Mouse (Mus musculus) neural tube, embryonic 14.5 days (tissue): ENCODE data around the gene Gimd1. TPM values are rescaled to one million over a fixed set of nuclear protein-coding genes. Genes with fewer than 3 reads are reported as not detected.

ENCODE experiments used
- ATAC-seq: fragments of 200-750 bp; cut with Nextera tagmentation; 2 replicates; pipeline ENCODE4 v1.8.0; 2017; ENCODE audit warnings: low read depth, mild to moderate bottlenecking, moderate TSS enrichment, moderate library complexity
- H3K27ac ChIP-seq: fragments of 300-500 bp; sonication (generic); 2 replicates; pipeline ENCODE4 v1.5.1; 2014; ENCODE audit warnings: low read depth, mild to moderate bottlenecking, control low read depth, low read length, moderate library complexity, mixed read lengths
- H3K27me3 ChIP-seq: fragments of 300-500 bp; sonication (generic); 2 replicates; pipeline ENCODE4 v1.6.1; 2014; ENCODE audit warnings: low read length; ENCODE audit not compliant: control insufficient read depth, insufficient read depth
- H3K36me3 ChIP-seq: fragments of 300-500 bp; sonication (generic); 2 replicates; pipeline ENCODE4 v1.6.1; 2014; ENCODE audit warnings: low read length, mixed read lengths; ENCODE audit not compliant: control insufficient read depth, insufficient read depth
- H3K4me1 ChIP-seq: fragments of 300-500 bp; sonication (generic); 2 replicates; pipeline ENCODE4 v1.6.1; 2014; ENCODE audit warnings: low read length; ENCODE audit not compliant: control insufficient read depth, insufficient read depth
- H3K4me2 ChIP-seq: fragments of 300-500 bp; sonication (generic); 2 replicates; pipeline ENCODE4 v1.6.1; 2014; ENCODE audit warnings: mild to moderate bottlenecking, low read depth, low read length, control low read depth
- H3K4me3 ChIP-seq: fragments of 300-500 bp; sonication (generic); 2 replicates; pipeline ENCODE4 v1.5.1; 2014; ENCODE audit warnings: low read depth, low read length, control low read depth, mixed read lengths
- H3K9ac ChIP-seq: fragments of 300-500 bp; sonication (generic); replicated peaks from 2 replicates; pipeline ENCODE4 v1.6.1; 2014; ENCODE audit warnings: low read depth, mild to moderate bottlenecking, control low read depth, low read length, mixed read lengths
- H3K9me3 ChIP-seq: fragments of 300-500 bp; sonication (generic); 2 replicates; pipeline ENCODE4 v1.6.1; 2016; ENCODE audit warnings: low read length; ENCODE audit not compliant: control insufficient read depth
- WGBS: fragments of 180-500 bp; shearing (Covaris S2); extraction: QIAGEN DNeasy Blood & Tissue Kit; methylation state at CpG from one replicate; pipeline ENCODE4 v1.1.7; 2014; 5-methylcytosine and 5-hydroxymethylcytosine counted together
- polyA plus RNA-seq: library from polyadenylated mRNA; unstranded; fragments of >200 nt; fragmentation: Nextera tagmentation; extraction: Ambion mirVana; gene quantifications from 2 replicates; pipeline ENCODE4 v1.2.1, GENCODE M21; 2014

Gene Gimd1
- polyA plus RNA-seq, 1 experiment from 2014 or later, result not detected

- no peaks in the 10 kb centered on the region for H3K27me3 ChIP-seq
- no peak overlapping the region for H3K4me2 ChIP-seq
- no peak overlapping the region for H3K4me3 ChIP-seq
- no peak for ATAC-seq
- no peak overlapping the region for H3K27ac ChIP-seq
- no peaks in the 10 kb centered on the region for H3K4me1 ChIP-seq
- H3K36me3 ChIP-seq, result no peaks in the 10 kb centered on the region
- H3K9ac ChIP-seq, result no peak overlapping the region
- 92% methylated on average over 3 of the region's 3 CpGs for WGBS
- no peaks in the 10 kb centered on the region for H3K9me3 ChIP-seq
These were observed 7.5 kb downstream of the Gimd1 start for GRCm38 (mm10) chr3:132637080-132637479.

- H3K27me3 ChIP-seq, result no peaks in the 10 kb centered on the region
- no peak overlapping the region for H3K4me2 ChIP-seq
- no peak for ATAC-seq
- no peak overlapping the region for H3K9ac ChIP-seq
- no peaks in the 10 kb centered on the region for H3K36me3 ChIP-seq
- no peak overlapping the region for H3K4me3 ChIP-seq
- H3K27ac ChIP-seq, result no peak overlapping the region
- H3K9me3 ChIP-seq, result no peaks in the 10 kb centered on the region
- 89% methylated on average over 4 of the region's 4 CpGs for WGBS
- no peaks in the 10 kb centered on the region for H3K4me1 ChIP-seq
These were observed 14.5 kb downstream of the Gimd1 start for GRCm38 (mm10) chr3:132644071-132644470.

DNA sequence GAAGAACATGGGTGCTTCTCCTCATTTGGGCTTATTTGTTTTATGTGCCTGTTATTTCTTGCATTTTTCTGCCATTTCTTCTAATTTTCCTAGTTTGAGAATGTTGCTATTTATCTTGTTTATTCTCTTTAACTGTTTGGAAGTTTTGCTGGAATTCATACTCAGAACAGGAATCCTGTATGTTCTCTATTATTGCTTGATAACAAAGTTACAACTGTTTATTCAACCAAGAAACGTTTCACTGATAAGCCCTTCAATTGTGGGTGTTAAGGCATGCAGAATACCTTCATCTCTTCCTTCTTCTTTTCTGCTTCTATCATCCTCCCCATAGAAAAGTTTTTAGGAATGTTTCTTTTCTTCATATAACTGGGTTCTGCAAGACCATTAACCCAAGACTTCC, 17.2 kb downstream of the Gimd1 start:
- H3K36me3 ChIP-seq, result no peaks in the 10 kb centered on the region
- no peaks in the 10 kb centered on the region for H3K9me3 ChIP-seq
- H3K4me1 ChIP-seq, result no peaks in the 10 kb centered on the region
- no peak for ATAC-seq
- WGBS, result 60% methylated on average over 1 of the region's 1 CpGs
- H3K27me3 ChIP-seq, result no peaks in the 10 kb centered on the region
- H3K4me3 ChIP-seq, result no peak overlapping the region
- no peak overlapping the region for H3K27ac ChIP-seq
- no peak overlapping the region for H3K4me2 ChIP-seq
- no peak overlapping the region for H3K9ac ChIP-seq

DNA sequence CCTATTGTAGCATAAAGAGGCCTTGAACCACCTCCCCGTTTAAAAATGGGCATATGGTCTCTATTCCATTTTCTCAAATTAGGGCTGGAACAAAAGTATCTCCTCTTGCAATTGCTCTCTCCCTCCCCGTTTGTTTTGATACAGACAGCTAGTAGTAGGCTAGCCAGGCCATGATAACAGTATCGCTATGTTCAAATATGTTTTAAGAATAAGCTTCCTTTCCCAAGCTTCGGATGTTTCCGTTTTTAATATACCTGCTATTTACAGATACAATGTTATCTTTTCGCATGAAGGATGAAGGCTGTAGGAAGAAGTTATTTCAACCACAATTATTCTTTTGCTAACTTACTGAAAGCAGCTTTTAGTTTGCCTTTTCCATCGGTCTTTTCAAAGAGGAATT, 19.7 kb downstream of the Gimd1 start:
- H3K4me2 ChIP-seq, result no peak overlapping the region
- ATAC-seq, result no peak
- no peak overlapping the region for H3K9ac ChIP-seq
- H3K4me1 ChIP-seq, result no peaks in the 10 kb centered on the region
- no peaks in the 10 kb centered on the region for H3K27me3 ChIP-seq
- no peak overlapping the region for H3K27ac ChIP-seq
- WGBS, result 88% methylated on average over 7 of the region's 7 CpGs
- H3K9me3 ChIP-seq, result no peaks in the 10 kb centered on the region
- no peaks in the 10 kb centered on the region for H3K36me3 ChIP-seq
- H3K4me3 ChIP-seq, result no peak overlapping the region

DNA sequence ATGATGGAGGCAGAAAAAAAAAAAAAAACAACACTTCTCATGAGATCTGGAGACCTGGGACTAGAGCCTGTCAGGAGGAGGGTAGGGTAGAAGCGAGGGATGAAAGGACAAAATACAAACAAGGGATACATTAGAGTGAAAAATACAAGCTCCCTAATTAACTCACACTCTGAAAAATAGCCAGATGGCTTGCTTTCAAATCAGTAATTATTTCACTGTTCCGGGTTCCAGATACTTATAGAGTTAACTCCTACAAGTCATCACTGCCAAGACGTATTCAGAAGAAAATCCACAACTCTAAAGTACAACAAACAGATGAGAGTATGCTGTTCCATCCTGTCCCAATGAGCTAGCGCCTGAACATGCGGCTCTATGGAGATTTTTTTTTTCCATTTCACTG, 20.6 kb downstream of the Gimd1 start:
- Histone ChIP-seq H3K36me3 (no peaks in the 10 kb centered on the region), H3K4me3 (no peak overlapping the region)
- 88% methylated on average over 5 of the region's 5 CpGs for WGBS

DNA sequence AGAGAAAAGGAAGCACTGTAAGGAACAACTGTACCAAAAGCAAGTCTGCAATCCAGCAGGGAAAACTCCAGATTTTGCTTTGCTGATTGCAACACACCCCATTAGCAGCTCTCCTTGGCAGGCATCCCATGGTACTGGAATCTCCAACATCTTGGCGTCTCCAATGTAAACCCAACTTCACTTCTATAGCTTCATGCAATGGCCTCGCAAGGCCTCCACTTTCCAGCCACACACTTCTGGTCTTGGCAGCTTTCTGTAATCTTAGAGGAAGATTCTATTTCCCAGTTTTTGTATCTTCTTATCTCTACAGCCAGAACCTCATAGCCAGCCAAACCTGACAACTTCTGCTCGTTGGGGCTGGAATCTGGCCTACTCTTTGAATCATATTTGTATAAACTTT, 22.2 kb downstream of the Gimd1 start:
- no peak overlapping the region for H3K4me2 ChIP-seq
- 86% methylated on average over 3 of the region's 3 CpGs for WGBS

More for the DNA sequence above, 20.6 kb downstream of the Gimd1 start:
- Histone ChIP-seq H3K27me3 (no peaks in the 10 kb centered on the region), H3K27ac (no peak overlapping the region), H3K4me1 (no peaks in the 10 kb centered on the region), H3K4me2 (no peak overlapping the region), H3K9me3 (no peaks in the 10 kb centered on the region), H3K9ac (no peak overlapping the region)
- ATAC-seq, result no peak

GRCm38 (mm10) chr3:132653959-132654358, 24.3 kb downstream of the Gimd1 start:
- no peak for ATAC-seq
- Histone ChIP-seq H3K4me2 (no peak overlapping the region), H3K36me3 (peaks cover 2% of the 10 kb centered on the region; the same call in 1 of the 2 replicates), H3K9ac (no peak overlapping the region), H3K27me3 (no peaks in the 10 kb centered on the region), H3K9me3 (no peaks in the 10 kb centered on the region), H3K27ac (no peak overlapping the region), H3K4me1 (no peaks in the 10 kb centered on the region), H3K4me3 (no peak overlapping the region)
- WGBS, result 93% methylated on average over 7 of the region's 7 CpGs

More for the DNA sequence above, 22.2 kb downstream of the Gimd1 start:
- no peak for ATAC-seq
- Histone ChIP-seq H3K27ac (no peak overlapping the region), H3K4me3 (no peak overlapping the region), H3K36me3 (no peaks in the 10 kb centered on the region), H3K9me3 (no peaks in the 10 kb centered on the region), H3K9ac (no peak overlapping the region), H3K4me1 (no peaks in the 10 kb centered on the region), H3K27me3 (no peaks in the 10 kb centered on the region)

DNA sequence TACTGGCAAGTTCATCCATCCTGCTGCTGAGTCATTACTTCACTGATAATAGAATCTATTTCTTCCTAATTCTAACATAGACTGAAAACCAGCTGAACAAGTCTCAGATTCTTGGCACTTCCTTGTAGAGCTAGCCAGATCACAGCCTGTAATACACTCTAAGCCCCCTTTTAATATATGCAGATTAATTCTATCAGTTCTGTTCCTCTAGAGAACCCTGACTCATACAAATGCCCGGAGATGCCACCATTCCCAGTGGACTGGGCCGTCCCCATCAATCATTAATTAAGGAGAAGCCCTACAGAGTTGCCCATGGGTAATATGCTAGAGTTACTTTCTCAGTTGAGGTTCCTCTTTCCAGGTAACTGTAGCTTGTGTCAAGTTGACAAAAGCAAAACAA, 26.3 kb downstream of the Gimd1 start:
- 65% methylated on average over 2 of the region's 2 CpGs for WGBS
- Histone ChIP-seq H3K4me2 (no peak overlapping the region), H3K27me3 (no peaks in the 10 kb centered on the region), H3K4me3 (no peak overlapping the region), H3K27ac (no peak overlapping the region), H3K9ac (no peak overlapping the region), H3K4me1 (no peaks in the 10 kb centered on the region), H3K9me3 (no peaks in the 10 kb centered on the region), H3K36me3 (peaks cover 17% of the 10 kb centered on the region; the same call in 1 of the 2 replicates)
- ATAC-seq, result no peak

DNA sequence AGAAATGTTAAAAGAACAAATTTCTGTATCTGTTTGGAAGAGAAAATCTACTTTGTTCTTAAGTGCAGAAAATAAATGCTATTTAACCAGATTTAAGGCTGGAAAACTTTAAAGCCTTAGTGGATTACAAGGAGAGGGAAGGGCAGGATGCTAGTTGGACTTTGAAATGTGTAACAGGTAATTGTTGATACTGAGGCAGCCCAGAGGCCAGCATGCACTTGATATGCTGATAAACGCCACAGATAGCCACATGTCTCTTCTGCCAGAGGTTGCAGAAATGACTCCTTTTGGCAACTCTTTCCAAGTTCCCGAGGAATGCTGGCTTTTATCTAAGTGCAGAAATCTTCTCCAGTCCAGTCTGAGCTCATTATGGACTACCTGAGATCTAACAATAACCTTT, 47.9 kb downstream of the Gimd1 start:
- no peak for ATAC-seq
- Histone ChIP-seq H3K4me3 (no peak overlapping the region), H3K27me3 (no peaks in the 10 kb centered on the region), H3K4me2 (no peak overlapping the region), H3K36me3 (0 out of 2 replicates have a peak, but pooled peaks cover 10% of the 10 kb centered on the region), H3K9ac (no peak overlapping the region), H3K27ac (no peak overlapping the region), H3K9me3 (no peaks in the 10 kb centered on the region), H3K4me1 (peaks cover under 1% of the 10 kb centered on the region)
- 96% methylated on average over 2 of the region's 2 CpGs for WGBS
